Mouse (Mus musculus): ENCODE measurements around the gene Tm6sf1. TPM values are rescaled to one million over a fixed set of nuclear protein-coding genes. Genes with fewer than 3 reads are reported as not detected.

The Tm6sf1 gene
- polyA plus RNA-seq, 1 experiment: 229 TPM

- Histone ChIP-seq H3K36me3 (ENCODE audit: control insufficient read depth, insufficient read depth, low read length) (peaks cover 7% of the 10 kb centered on the region; the same call in 1 of the 2 replicates), H3K27me3 (ENCODE audit: control insufficient read depth, insufficient read depth, low read length) (no peaks in the 10 kb centered on the region), H3K4me1 (replicated peaks; ENCODE audit: control insufficient read depth, insufficient read depth, low read length) (peaks cover 52% of the 10 kb centered on the region), H3K27ac (ENCODE audit: control insufficient read depth, insufficient read depth, low read length) (peak overlapping the region; percentile 96), H3K4me3 (ENCODE audit: control insufficient read depth, insufficient read depth, low read length) (peak overlapping the region; percentile 45)
- 78% methylated on average over 4 of the region's 4 CpGs for WGBS
- no peak for DNase-seq
- TF ChIP-seq CTCF (IDR thresholded peaks at IDR 0.05; ENCODE audit: borderline replicate concordance, control insufficient read depth, extremely low read depth, insufficient read depth, low read length, poor library complexity) (no peak), POLR2A (IDR thresholded peaks at IDR 0.05; ENCODE audit: control insufficient read depth, extremely low read depth, insufficient read depth, low read length, poor library complexity) (no peak)
These were observed 3.1 kb downstream of the Tm6sf1 start for GRCm38 (mm10) chr7:81861921-81862320.

DNA sequence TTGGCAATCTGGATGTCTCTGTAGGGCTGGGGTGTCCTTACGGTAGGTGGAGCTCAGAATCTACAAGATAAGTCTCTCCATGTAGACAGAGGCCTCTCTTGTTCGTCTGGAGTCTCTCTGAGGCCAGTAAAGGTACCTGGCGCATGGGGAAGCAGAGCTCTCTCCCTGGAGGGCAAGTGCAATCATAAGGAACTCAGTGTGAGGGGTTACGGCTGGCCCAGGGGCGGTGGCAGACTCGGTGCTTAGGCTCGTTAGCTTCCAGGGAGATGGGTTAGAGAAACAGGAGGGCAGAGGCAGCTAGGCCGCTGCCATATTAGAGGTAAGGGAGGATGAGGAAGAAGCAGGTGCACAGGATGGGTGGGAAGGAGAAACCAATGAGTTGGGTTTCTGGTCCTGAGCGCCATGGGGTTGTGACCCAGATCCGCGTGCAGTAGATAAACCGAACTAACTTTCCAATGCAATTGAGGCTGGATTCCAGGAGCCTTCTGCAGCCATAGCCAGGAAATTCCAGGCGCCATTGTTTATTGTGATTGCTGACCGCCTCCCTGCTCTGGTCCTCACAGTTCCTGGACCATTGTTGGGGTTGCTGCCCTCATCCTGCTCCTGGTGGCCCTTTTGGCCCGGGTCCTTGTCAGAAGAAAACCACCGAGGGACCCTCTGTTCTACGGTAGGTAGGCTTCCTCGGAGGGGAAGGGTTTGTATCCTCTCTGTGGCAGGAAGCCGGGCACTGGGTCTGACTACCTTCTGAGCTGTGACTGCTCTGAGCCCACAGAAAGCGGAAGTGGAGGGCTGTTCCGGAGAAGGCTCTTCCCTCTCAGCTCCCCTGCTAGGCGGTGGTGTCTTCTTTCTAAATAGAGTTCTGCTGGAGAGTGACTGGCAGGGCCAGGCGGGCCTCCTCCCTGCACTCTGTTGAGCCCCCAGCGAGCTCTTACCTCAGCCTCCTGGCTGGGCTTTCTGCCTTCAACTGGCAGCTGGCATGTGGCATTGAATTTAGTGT lies 4.1 kb downstream of the Tm6sf1 start:
- Histone ChIP-seq H3K27ac (ENCODE audit: control insufficient read depth, insufficient read depth, low read length) (peak overlapping the region; percentile 96), H3K27me3 (ENCODE audit: control insufficient read depth, insufficient read depth, low read length) (no peaks in the 10 kb centered on the region), H3K36me3 (ENCODE audit: control insufficient read depth, insufficient read depth, low read length) (peaks cover 7% of the 10 kb centered on the region; the same call in 1 of the 2 replicates), H3K4me3 (ENCODE audit: control insufficient read depth, insufficient read depth, low read length) (peak overlapping the region; percentile 45), H3K4me1 (replicated peaks; ENCODE audit: control insufficient read depth, insufficient read depth, low read length) (peaks cover 52% of the 10 kb centered on the region)
- peak; percentile 85 for DNase-seq
- 23% methylated on average over 24 of the region's 24 CpGs for WGBS
- peak; percentile 82 for TF ChIP-seq POLR2A (IDR thresholded peaks at IDR 0.05; ENCODE audit: control insufficient read depth, extremely low read depth, insufficient read depth, low read length, poor library complexity)
- TF ChIP-seq CTCF (IDR thresholded peaks at IDR 0.05; ENCODE audit: borderline replicate concordance, control insufficient read depth, extremely low read depth, insufficient read depth, low read length, poor library complexity): no peak

- H3K27me3 ChIP-seq (ENCODE audit: control insufficient read depth, insufficient read depth, low read length): no peaks in the 10 kb centered on the region
- H3K4me3 ChIP-seq (ENCODE audit: control insufficient read depth, insufficient read depth, low read length): no peak overlapping the region
- TF ChIP-seq CTCF (IDR thresholded peaks at IDR 0.05; ENCODE audit: borderline replicate concordance, control insufficient read depth, extremely low read depth, insufficient read depth, low read length, poor library complexity) (no peak), POLR2A (IDR thresholded peaks at IDR 0.05; ENCODE audit: control insufficient read depth, extremely low read depth, insufficient read depth, low read length, poor library complexity) (no peak)
- DNase-seq: no peak
- H3K4me1 ChIP-seq (replicated peaks; ENCODE audit: control insufficient read depth, insufficient read depth, low read length): peaks cover 49% of the 10 kb centered on the region
- H3K27ac ChIP-seq (ENCODE audit: control insufficient read depth, insufficient read depth, low read length): peak overlapping the region; percentile 96; the same call in 1 of the 2 replicates
- H3K36me3 ChIP-seq (ENCODE audit: control insufficient read depth, insufficient read depth, low read length): peaks cover 14% of the 10 kb centered on the region
- WGBS: 71% methylated on average over 6 of the region's 6 CpGs
These were observed 5.8 kb downstream of the Tm6sf1 start for GRCm38 (mm10) chr7:81864552-81864951.

DNA sequence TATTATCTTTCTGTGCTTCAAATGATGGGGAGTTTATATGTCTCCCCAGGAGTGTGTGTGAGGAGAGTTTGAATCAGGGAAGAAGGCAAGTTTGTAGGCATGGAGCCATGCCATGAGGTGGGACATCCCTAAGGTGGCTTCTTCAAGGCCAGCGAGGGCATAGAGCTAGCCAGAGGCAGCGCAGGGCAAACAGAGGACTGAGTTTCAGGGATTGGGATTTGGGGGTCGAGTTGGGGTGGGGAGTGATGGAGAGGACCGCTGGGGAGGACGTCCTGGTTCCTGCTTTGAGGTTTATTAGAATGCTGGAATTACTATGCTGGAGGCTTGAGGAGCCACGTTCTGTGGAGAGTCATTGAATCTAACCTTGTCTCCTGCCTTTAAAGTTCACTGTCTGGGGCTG lies 7.1 kb downstream of the Tm6sf1 start:
- WGBS: 99% methylated on average over 6 of the region's 6 CpGs
- peaks cover 17% of the 10 kb centered on the region for H3K36me3 ChIP-seq (ENCODE audit: control insufficient read depth, insufficient read depth, low read length)

DNA sequence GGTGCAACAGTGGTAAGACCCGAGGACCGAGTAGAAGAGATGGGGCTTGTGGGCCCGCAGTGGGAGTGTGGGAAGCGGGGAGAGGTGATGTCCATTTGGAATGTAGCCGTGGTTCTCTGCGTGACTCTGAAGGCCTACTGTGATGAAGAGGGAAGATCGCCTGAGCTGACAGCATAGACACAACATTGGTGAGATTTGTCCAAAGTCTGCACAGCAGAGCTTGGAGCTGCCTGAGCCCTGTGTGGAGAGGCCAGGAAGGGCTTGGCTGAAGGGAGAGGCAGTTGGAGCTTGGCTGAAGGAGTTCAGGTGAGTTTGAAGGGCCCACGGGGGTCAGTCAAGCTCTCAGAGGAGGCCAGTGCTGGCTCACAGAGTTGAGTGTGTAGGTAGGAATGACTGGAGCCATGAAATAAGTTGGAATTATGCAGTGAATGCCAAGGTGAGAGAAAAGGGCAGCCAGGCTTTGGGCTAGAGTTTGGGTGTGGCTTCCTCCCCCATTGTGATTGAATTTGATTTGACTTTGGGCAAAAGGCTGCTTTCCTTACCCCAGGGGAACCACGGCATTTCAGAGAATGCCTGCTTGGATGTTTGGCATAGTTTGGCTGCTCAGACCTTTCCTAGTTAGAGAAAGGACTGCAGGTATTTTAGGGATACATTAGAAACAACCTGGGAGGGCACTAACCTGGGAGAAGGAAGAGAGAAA lies 8.6 kb downstream of the Tm6sf1 start:
- no peak for TF ChIP-seq CTCF (IDR thresholded peaks at IDR 0.05; ENCODE audit: borderline replicate concordance, control insufficient read depth, extremely low read depth, insufficient read depth, low read length, poor library complexity)
- TF ChIP-seq POLR2A (IDR thresholded peaks at IDR 0.05; ENCODE audit: control insufficient read depth, extremely low read depth, insufficient read depth, low read length, poor library complexity): no peak
- Histone ChIP-seq H3K27ac (ENCODE audit: control insufficient read depth, insufficient read depth, low read length) (no peak overlapping the region), H3K4me3 (ENCODE audit: control insufficient read depth, insufficient read depth, low read length) (no peak overlapping the region), H3K36me3 (ENCODE audit: control insufficient read depth, insufficient read depth, low read length) (peaks cover 24% of the 10 kb centered on the region), H3K4me1 (replicated peaks; ENCODE audit: control insufficient read depth, insufficient read depth, low read length) (peaks cover 30% of the 10 kb centered on the region), H3K27me3 (ENCODE audit: control insufficient read depth, insufficient read depth, low read length) (no peaks in the 10 kb centered on the region)
- no peak for DNase-seq
- WGBS: 97% methylated on average over 9 of the region's 9 CpGs

More for the DNA sequence above, 7.1 kb downstream of the Tm6sf1 start:
- Histone ChIP-seq H3K4me3 (ENCODE audit: control insufficient read depth, insufficient read depth, low read length) (no peak overlapping the region), H3K4me1 (replicated peaks; ENCODE audit: control insufficient read depth, insufficient read depth, low read length) (peaks cover 44% of the 10 kb centered on the region), H3K27me3 (ENCODE audit: control insufficient read depth, insufficient read depth, low read length) (no peaks in the 10 kb centered on the region), H3K27ac (ENCODE audit: control insufficient read depth, insufficient read depth, low read length) (no peak overlapping the region)
- no peak for DNase-seq
- no peak for TF ChIP-seq CTCF (IDR thresholded peaks at IDR 0.05; ENCODE audit: borderline replicate concordance, control insufficient read depth, extremely low read depth, insufficient read depth, low read length, poor library complexity)
- no peak for TF ChIP-seq POLR2A (IDR thresholded peaks at IDR 0.05; ENCODE audit: control insufficient read depth, extremely low read depth, insufficient read depth, low read length, poor library complexity)

DNA sequence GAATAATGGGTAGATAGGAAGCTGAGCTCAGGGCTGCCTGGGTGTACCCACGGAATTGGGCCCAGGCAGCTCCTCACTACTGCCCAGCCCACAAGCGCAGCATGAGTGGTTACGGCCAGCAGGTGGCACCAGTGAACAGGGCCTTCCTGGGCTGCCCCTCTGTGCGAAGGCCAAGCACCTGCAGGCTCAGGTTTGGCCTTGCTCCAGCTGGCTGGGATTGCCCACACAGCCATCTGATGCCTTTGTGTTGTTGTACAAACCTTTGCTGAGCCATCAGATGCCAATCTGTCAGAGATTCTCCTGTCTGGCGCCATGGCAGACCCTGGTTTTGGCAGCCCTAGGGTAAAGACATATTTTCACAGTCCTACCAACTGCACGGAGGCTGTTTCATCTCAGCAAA lies 9.4 kb downstream of the Tm6sf1 start:
- 17% methylated on average over 6 of the region's 6 CpGs for WGBS
- DNase-seq: peak; percentile 73

More for the DNA sequence above, 9.4 kb downstream of the Tm6sf1 start:
- Histone ChIP-seq H3K4me1 (replicated peaks; ENCODE audit: control insufficient read depth, insufficient read depth, low read length) (peaks cover 23% of the 10 kb centered on the region), H3K27ac (ENCODE audit: control insufficient read depth, insufficient read depth, low read length) (no peak overlapping the region), H3K27me3 (ENCODE audit: control insufficient read depth, insufficient read depth, low read length) (no peaks in the 10 kb centered on the region), H3K4me3 (ENCODE audit: control insufficient read depth, insufficient read depth, low read length) (no peak overlapping the region), H3K36me3 (ENCODE audit: control insufficient read depth, insufficient read depth, low read length) (peaks cover 24% of the 10 kb centered on the region)
- TF ChIP-seq CTCF (IDR thresholded peaks at IDR 0.05; ENCODE audit: borderline replicate concordance, control insufficient read depth, extremely low read depth, insufficient read depth, low read length, poor library complexity): peak; percentile 97
- TF ChIP-seq POLR2A (IDR thresholded peaks at IDR 0.05; ENCODE audit: control insufficient read depth, extremely low read depth, insufficient read depth, low read length, poor library complexity): no peak

Data from thymus, adult 2 months (tissue).